Mouse (Mus musculus) MEL (cell line): ENCODE results near the gene Has3.

Experiments used
- CHD1 ChIP-seq: IDR thresholded peaks from 2 replicates; pipeline ENCODE4 v1.6.1; 2012; ENCODE audit warnings: low read depth, mild to moderate bottlenecking, inconsistent platforms, low read length, improper control_type of control experiment
- CHD2 ChIP-seq: IDR thresholded peaks from 2 replicates; pipeline ENCODE4 v1.6.1; 2011; ENCODE audit warnings: low read length, improper control_type of control experiment
- CTCF ChIP-seq, 3 experiments: IDR thresholded peaks in 2 of 3; conservative IDR thresholded peaks in 1 of 3; 2 replicates each; pipeline ENCODE4 v1.5.1; 2011 to 2012; ENCODE audit warnings: low read length in 3 of 3, low read depth in 2 of 3, mild to moderate bottlenecking in 2 of 3, improper control_type of control experiment in 1 of 3, inconsistent platforms in 1 of 3, mixed read lengths in 1 of 3, moderate library complexity in 1 of 3; ENCODE audit not compliant: control insufficient read depth in 1 of 3, insufficient read depth in 1 of 3, poor library complexity in 1 of 3, severe bottlenecking in 1 of 3
- KAT2A ChIP-seq: conservative IDR thresholded peaks from 2 replicates; pipeline ENCODE4 v1.6.1; 2012; ENCODE audit warnings: low read depth, low read length, improper control_type of control experiment, inconsistent platforms
- POLR2A ChIP-seq, 2 experiments: IDR thresholded peaks; 2 replicates each; pipeline ENCODE4 v1.6.1; 2011 to 2012; ENCODE audit warnings: low read length in 2 of 2, mild to moderate bottlenecking in 2 of 2, control low read depth in 1 of 2, improper control_type of control experiment in 1 of 2, low read depth in 1 of 2, moderate library complexity in 1 of 2; ENCODE audit not compliant: control insufficient read depth in 1 of 2, insufficient read depth in 1 of 2, poor library complexity in 1 of 2
- ZMIZ1 ChIP-seq: IDR thresholded peaks from 2 replicates; pipeline ENCODE4 v1.6.1; 2012; ENCODE audit warnings: low read depth, mild to moderate bottlenecking, inconsistent platforms, low read length, improper control_type of control experiment, moderate library complexity

- TF ChIP-seq CHD1 = no peak
- TF ChIP-seq ZMIZ1 = no peak
- TF ChIP-seq CHD2 = no peak
- no peak for TF ChIP-seq POLR2A (IDR thresholded peaks at IDR 0.05; ENCODE audit: control insufficient read depth in 1 of 2, insufficient read depth in 1 of 2, low read depth in 1 of 2, low read length in 2 of 2, poor library complexity in 1 of 2)
- TF ChIP-seq CTCF (IDR thresholded peaks at IDR 0.05 in 2 of 3, conservative IDR thresholded peaks at IDR 0.05 in 1 of 3; ENCODE audit: control insufficient read depth in 1 of 3, insufficient read depth in 1 of 3, low read depth in 2 of 3, low read length in 3 of 3, poor library complexity in 1 of 3, severe bottlenecking in 1 of 3) = no peak
- TF ChIP-seq KAT2A = no peak
Measured at GRCm38 (mm10) chr8:106929155-106929913, 59.3 kb downstream of the Has3 start.
